Mouse (Mus musculus) small intestine, adult 2 months (tissue): Measurements from ENCODE around the gene Wwox.

Experiments
- CTCF ChIP-seq: fragments of 200-500 bp; IDR thresholded peaks from 2 replicates; pipeline ENCODE4 v1.5.1; 2012; ENCODE audit warnings: low read depth, mild to moderate bottlenecking, control low read depth, inconsistent platforms, low read length, moderate library complexity, mixed read lengths; ENCODE audit not compliant: insufficient replicate concordance, insufficient read length; ENCODE audit errors: extremely low read depth
- POLR2A ChIP-seq: fragments of 200-500 bp; IDR thresholded peaks from 2 replicates; pipeline ENCODE4 v1.6.1; 2012; ENCODE audit warnings: low read depth, mild to moderate bottlenecking, control low read depth, inconsistent platforms, low read length, moderate library complexity

DNA sequence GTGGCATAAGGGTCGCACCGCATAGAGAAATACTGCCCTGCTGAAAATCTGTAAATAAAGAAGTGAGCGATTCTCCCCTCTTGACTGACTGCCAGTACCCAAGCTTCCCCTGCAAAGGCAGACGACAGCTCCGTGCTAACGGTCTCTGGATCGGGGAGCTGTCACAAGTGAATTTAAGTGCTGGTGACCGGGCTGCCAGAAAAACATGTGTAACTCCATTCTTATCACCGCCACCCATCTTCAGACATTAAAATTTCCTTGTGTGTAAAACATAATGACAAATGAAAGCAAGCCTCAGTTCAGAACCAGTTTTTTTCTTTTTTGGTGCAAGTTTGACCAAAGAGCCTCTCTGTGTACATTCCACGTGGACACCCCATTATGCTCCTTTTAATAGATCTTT, 242.7 kb downstream of the Wwox start:
- TF ChIP-seq POLR2A (no peak), CTCF (no peak)
